Mouse (Mus musculus) adrenal gland, postnatal 0 days (tissue): ENCODE data around the gene 4930442H23Rik. TPM values are rescaled to one million over a fixed set of nuclear protein-coding genes. Genes with fewer than 3 reads are reported as not detected.

Experiments used
- polyA plus RNA-seq: library from polyadenylated mRNA; unstranded; fragments of >200 nt; fragmentation: Nextera tagmentation; extraction: Ambion mirVana; gene quantifications from 2 replicates; pipeline ENCODE4 v1.2.1, GENCODE M21; 2015

4930442H23Rik gene
- 0.16 TPM in 1 of 2 replicates, not detected in the other for polyA plus RNA-seq

GRCm38 (mm10) chr10:81183805-81184204, at the start of gene 4930442H23Rik:
Gene 4930442H23Rik (minus strand): TSS chr10:81183849.

GRCm38 (mm10) chr10:81232580-81233225, 49.1 kb upstream of the 4930442H23Rik start, which contains the start of gene Zfr2:
Gene Zfr2 (plus strand): TSS chr10:81233155.

GRCm38 (mm10) chr10:81230438-81231332, 47.0 kb upstream of the 4930442H23Rik start, which contains the start of gene Atcay:
Gene Atcay (minus strand): TSS chr10:81230833.

GRCm38 (mm10) chr10:81201807-81202758, 18.4 kb upstream of the 4930442H23Rik start, which contains the start of gene Nmrk2:
Gene Nmrk2 (minus strand): TSS chr10:81202051.

GRCm38 (mm10) chr10:81182336-81183333, 1.0 kb downstream of the 4930442H23Rik start, which contains the start of gene Dapk3:
Gene Dapk3 (plus strand): TSS chr10:81183005.

GRCm38 (mm10) chr10:81176466-81177271, 7.0 kb downstream of the 4930442H23Rik start, which contains the start of gene Eef2:
Gene Eef2 (plus strand): TSS chr10:81176631.

GRCm38 (mm10) chr10:81167200-81168086, 16.2 kb downstream of the 4930442H23Rik start, which contains the start of gene Pias4:
Gene Pias4 (minus strand): TSS chr10:81167923.

GRCm38 (mm10) chr10:81134966-81135681, 48.5 kb downstream of the 4930442H23Rik start, which contains the start of gene Zbtb7a:
Gene Zbtb7a (plus strand): TSS chr10:81135220.

Other genes with a start within 250 kb of the 4930442H23Rik start
- 2.3 and 3.8 TPM in 2 replicates for gene Gng7, start 168.9 kb downstream of the 4930442H23Rik start, polyA plus RNA-seq
- gene Diras1, start 158.2 kb downstream of the 4930442H23Rik start, polyA plus RNA-seq, result 1.9 and 4.9 TPM in 2 replicates
- gene Slc39a3, start 146.4 kb downstream of the 4930442H23Rik start, polyA plus RNA-seq, result 18.7 and 24.7 TPM in 2 replicates
- 110 and 143 TPM in 2 replicates for gene Sgta, start 123.7 kb downstream of the 4930442H23Rik start, polyA plus RNA-seq
- gene Thop1, start 113.8 kb downstream of the 4930442H23Rik start, polyA plus RNA-seq, result 22.1 and 33.3 TPM in 2 replicates
- gene Creb3l3, start 85.0 kb downstream of the 4930442H23Rik start, polyA plus RNA-seq, result 6.4 and 8.8 TPM in 2 replicates
- gene Map2k2, start 77.9 kb downstream of the 4930442H23Rik start, polyA plus RNA-seq, result 101 and 150 TPM in 2 replicates
- gene Zbtb7a, start 48.6 kb downstream of the 4930442H23Rik start, polyA plus RNA-seq, result 38.3 and 48.5 TPM in 2 replicates
- 15.5 and 24.7 TPM in 2 replicates for gene Pias4, start 15.9 kb downstream of the 4930442H23Rik start, polyA plus RNA-seq
- gene Eef2, start 7.2 kb downstream of the 4930442H23Rik start, polyA plus RNA-seq, result 323 and 361 TPM in 2 replicates
- 45.5 and 58.7 TPM in 2 replicates for gene Dapk3, start 844 bp downstream of the 4930442H23Rik start, polyA plus RNA-seq
- gene Nmrk2, start 18.2 kb upstream of the 4930442H23Rik start, polyA plus RNA-seq, result 0.13 TPM in 1 of 2 replicates, not detected in the other
- gene Atcay, start 47.0 kb upstream of the 4930442H23Rik start, polyA plus RNA-seq, result 2.4 and 8.1 TPM in 2 replicates
- 5.5 and 7.2 TPM in 2 replicates for gene Zfr2, start 49.3 kb upstream of the 4930442H23Rik start, polyA plus RNA-seq
- 1.5 and 1.8 TPM in 2 replicates for gene Matk, start 69.1 kb upstream of the 4930442H23Rik start, polyA plus RNA-seq
- 257 and 299 TPM in 2 replicates for gene Mrpl54, start 83.1 kb upstream of the 4930442H23Rik start, polyA plus RNA-seq
- gene Apba3, start 83.1 kb upstream of the 4930442H23Rik start, polyA plus RNA-seq, result 29.0 and 34.3 TPM in 2 replicates
- gene Tjp3, start 107.7 kb upstream of the 4930442H23Rik start, polyA plus RNA-seq, result 0.76 and 1.2 TPM in 2 replicates
- gene Pip5k1c, start 109.1 kb upstream of the 4930442H23Rik start, polyA plus RNA-seq, result 29.5 and 37.8 TPM in 2 replicates
- 17.8 and 25.6 TPM in 2 replicates for gene Cactin, start 137.3 kb upstream of the 4930442H23Rik start, polyA plus RNA-seq
- gene Tbxa2r, start 144.9 kb upstream of the 4930442H23Rik start, polyA plus RNA-seq, result 28.4 and 31.0 TPM in 2 replicates
- 0.11 and 0.12 TPM in 2 replicates for gene Gipc3, start 159.4 kb upstream of the 4930442H23Rik start, polyA plus RNA-seq
- 59.6 and 78.9 TPM in 2 replicates for gene Hmg20b, start 166.6 kb upstream of the 4930442H23Rik start, polyA plus RNA-seq
- gene Mfsd12, start 173.6 kb upstream of the 4930442H23Rik start, polyA plus RNA-seq, result 8.9 and 10.3 TPM in 2 replicates
- 0.95 and 2.1 TPM in 2 replicates for gene 4930404N11Rik, start 182.0 kb upstream of the 4930442H23Rik start, polyA plus RNA-seq
- 42.1 and 63.2 TPM in 2 replicates for gene Fzr1, start 194.7 kb upstream of the 4930442H23Rik start, polyA plus RNA-seq
- gene Dohh, start 200.6 kb upstream of the 4930442H23Rik start, polyA plus RNA-seq, result 62.7 and 76.5 TPM in 2 replicates
- 1.4 and 3.0 TPM in 2 replicates for gene Gm48551, start 200.6 kb upstream of the 4930442H23Rik start, polyA plus RNA-seq
- 0.77 and 1.2 TPM in 2 replicates for gene Gm48552, start 205.2 kb upstream of the 4930442H23Rik start, polyA plus RNA-seq
- gene Smim24, start 209.2 kb upstream of the 4930442H23Rik start, polyA plus RNA-seq, result 3.3 and 8.2 TPM in 2 replicates